Mouse (Mus musculus) liver, embryonic 14.5 days (tissue): ENCODE results near the gene Shank2. TPM values are rescaled to one million over a fixed set of nuclear protein-coding genes. Genes with fewer than 3 reads are reported as not detected.

Experiments
- ATAC-seq: fragments of 200-750 bp; cut with Nextera tagmentation; 2 replicates; pipeline ENCODE4 v1.8.0; 2017; ENCODE audit warnings: moderate number of reproducible peaks, mild to moderate bottlenecking, moderate library complexity; ENCODE audit not compliant: insufficient read depth
- DNase-seq, 3 experiments: peaks; one replicate each; pipeline ENCODE4 v3.0.0-alpha.2; 2012 to 2013; ENCODE audit warnings: low read depth in 3 of 3, low spot score in 3 of 3
- H3K27ac ChIP-seq: fragments of 300-500 bp; sonication (generic); 2 replicates; pipeline ENCODE4 v1.5.1; 2014; ENCODE audit warnings: moderate library complexity, mild to moderate bottlenecking, control low read depth, inconsistent platforms
- H3K27me3 ChIP-seq: fragments of 300-500 bp; sonication (generic); 2 replicates; pipeline ENCODE4 v1.6.1; 2014; ENCODE audit warnings: mild to moderate bottlenecking, low read length, moderate library complexity; ENCODE audit not compliant: control insufficient read depth, insufficient read depth
- H3K36me3 ChIP-seq: fragments of 300-500 bp; sonication (generic); replicated peaks from 2 replicates; pipeline ENCODE4 v1.6.1; 2014; ENCODE audit warnings: low read depth; ENCODE audit not compliant: control insufficient read depth, insufficient read depth
- H3K4me1 ChIP-seq, 2 experiments: fragments of 200-500 bp in 1 of 2; fragments of 300-500 bp in 1 of 2; sonication (generic) in 1 of 2; replicated peaks; 2 replicates each; pipeline ENCODE4 v1.6.1; 2012 to 2014; ENCODE audit warnings: antibody characterized with exemption in 1 of 2, inconsistent platforms in 1 of 2, low read length in 1 of 2; ENCODE audit not compliant: control insufficient read depth in 2 of 2, insufficient read depth in 2 of 2
- H3K4me2 ChIP-seq: fragments of 300-500 bp; sonication (generic); 2 replicates; pipeline ENCODE4 v1.6.1; 2014; ENCODE audit warnings: low read depth, mild to moderate bottlenecking, control low read depth, moderate library complexity
- H3K4me3 ChIP-seq, 2 experiments: fragments of 200-500 bp in 1 of 2; fragments of 300-500 bp in 1 of 2; sonication (generic) in 1 of 2; 2 replicates each; pipeline ENCODE4 v1.5.1; 2012 to 2014; ENCODE audit warnings: low read depth in 2 of 2, low read length in 2 of 2, mild to moderate bottlenecking in 2 of 2, control low read depth in 1 of 2, inconsistent platforms in 1 of 2, moderate library complexity in 1 of 2; ENCODE audit not compliant: insufficient read depth in 1 of 2
- H3K9ac ChIP-seq: fragments of 300-500 bp; sonication (generic); replicated peaks from 2 replicates; pipeline ENCODE4 v1.6.1; 2014; ENCODE audit warnings: mild to moderate bottlenecking, control low read depth, moderate library complexity
- H3K9me3 ChIP-seq: fragments of 300-500 bp; sonication (generic); 2 replicates; pipeline ENCODE4 v1.6.1; 2016; ENCODE audit warnings: low read length, mixed read lengths; ENCODE audit not compliant: control insufficient read depth
- CTCF ChIP-seq: IDR thresholded peaks from 2 replicates; pipeline ENCODE4 v1.5.1; 2016; ENCODE audit warnings: antibody characterized with exemption, low read depth, control low read depth
- EP300 ChIP-seq: IDR thresholded peaks from 2 replicates; pipeline ENCODE4 v1.6.1; 2016; ENCODE audit warnings: antibody characterized with exemption, low read depth
- WGBS: fragments of 180-500 bp; shearing (Covaris S2); extraction: QIAGEN DNeasy Blood & Tissue Kit; methylation state at CpG from one replicate; pipeline ENCODE4 v1.1.7; 2014; ENCODE audit not compliant: insufficient replicate concordance; 5-methylcytosine and 5-hydroxymethylcytosine counted together
- polyA plus RNA-seq, 2 experiments: library from polyadenylated mRNA; depleted of rRNA in 1 of 2; stranded (reverse) in 1 of 2; unstranded in 1 of 2; fragments of >200 nt; fragmentation: Nextera tagmentation in 1 of 2; extraction: Ambion mirVana in 1 of 2; gene quantifications; 2 replicates each; pipeline versions ENCODE4 v1.2.1 to v1.2.3; 2012 to 2014

The Shank2 gene
- polyA plus RNA-seq, 2 experiments: 0.17 to 0.35 TPM

- Histone ChIP-seq H3K4me3 (no peak overlapping the region), H3K27me3 (no peaks in the 10 kb centered on the region), H3K27ac (no peak overlapping the region), H3K4me1 (peaks cover 0 to 18% of the 10 kb centered on the region in 2 experiments; a peak in 1 of 4 replicates), H3K36me3 (no peaks in the 10 kb centered on the region), H3K9me3 (no peaks in the 10 kb centered on the region), H3K4me2 (no peak overlapping the region), H3K9ac (no peak overlapping the region)
- no peak for TF ChIP-seq EP300
- no peak for TF ChIP-seq CTCF
- no peak for DNase-seq
- ATAC-seq: 0 out of 2 replicates have a peak, but pooled peaks have one; percentile 11
- 55% methylated on average over 9 of the region's 9 CpGs for WGBS
Measured at GRCm38 (mm10) chr7:144037966-144038669, 36.4 kb downstream of the Shank2 start.

GRCm38 (mm10) chr7:144038741-144039140 lies 37.0 kb downstream of the Shank2 start:
- peaks cover 0 to 18% of the 10 kb centered on the region in 2 experiments; a peak in 1 of 4 replicates for H3K4me1 ChIP-seq
- H3K9me3 ChIP-seq: no peaks in the 10 kb centered on the region
- DNase-seq (no peak), ATAC-seq (no peak)
- no peaks in the 10 kb centered on the region for H3K27me3 ChIP-seq
- H3K36me3 ChIP-seq: no peaks in the 10 kb centered on the region
- 56% methylated on average over 8 of the region's 8 CpGs for whole genome bisulfite sequencing
- H3K4me2 ChIP-seq: no peak overlapping the region
- TF ChIP-seq EP300 (no peak), CTCF (no peak)
- H3K27ac ChIP-seq: no peak overlapping the region
- no peak overlapping the region for H3K4me3 ChIP-seq
- no peak overlapping the region for H3K9ac ChIP-seq

- H3K27ac ChIP-seq: no peak overlapping the region
- no peaks in the 10 kb centered on the region for H3K27me3 ChIP-seq
- no peak overlapping the region for H3K9ac ChIP-seq
- DNase-seq: no peak
- H3K4me2 ChIP-seq: no peak overlapping the region
- H3K4me3 ChIP-seq: no peak overlapping the region
- ATAC-seq: no peak
- peaks cover 0 to 18% of the 10 kb centered on the region in 2 experiments; a peak in 1 of 4 replicates for H3K4me1 ChIP-seq
- 41% methylated on average over 3 of the region's 3 CpGs for WGBS
- no peaks in the 10 kb centered on the region for H3K9me3 ChIP-seq
- TF ChIP-seq EP300 (no peak), CTCF (no peak)
- no peaks in the 10 kb centered on the region for H3K36me3 ChIP-seq
Measured at GRCm38 (mm10) chr7:144040328-144040727, 38.6 kb downstream of the Shank2 start.

GRCm38 (mm10) chr7:144052076-144052475 lies 50.3 kb downstream of the Shank2 start:
- H3K27ac ChIP-seq: no peak overlapping the region
- 13% methylated on average over 12 of the region's 12 CpGs for WGBS
- no peak for ATAC-seq

GRCm38 (mm10) chr7:144055188-144055587 lies 53.5 kb downstream of the Shank2 start:
- TF ChIP-seq EP300: no peak
- TF ChIP-seq CTCF: no peak
- Histone ChIP-seq H3K4me1 (peaks cover 0 to 4% of the 10 kb centered on the region in 2 experiments; a peak in 1 of 4 replicates), H3K36me3 (no peaks in the 10 kb centered on the region), H3K4me3 (no peak overlapping the region), H3K9me3 (no peaks in the 10 kb centered on the region), H3K27me3 (no peaks in the 10 kb centered on the region), H3K4me2 (no peak overlapping the region), H3K9ac (no peak overlapping the region), H3K27ac (no peak overlapping the region)
- 55% methylated on average over 6 of the region's 6 CpGs for WGBS
- ATAC-seq (no peak), DNase-seq (no peak)

More at GRCm38 (mm10) chr7:144052076-144052475, 50.3 kb downstream of the Shank2 start:
- TF ChIP-seq CTCF: peak; percentile 36
- TF ChIP-seq EP300: no peak
- peaks cover 0 to 4% of the 10 kb centered on the region in 2 experiments; a peak in 1 of 4 replicates for H3K4me1 ChIP-seq
- H3K4me2 ChIP-seq: no peak overlapping the region
- H3K36me3 ChIP-seq: no peaks in the 10 kb centered on the region
- H3K4me3 ChIP-seq: no peak overlapping the region
- DNase-seq: peak in 1 of 3 experiments; percentile 20
- H3K9me3 ChIP-seq: no peaks in the 10 kb centered on the region
- H3K9ac ChIP-seq: no peak overlapping the region
- H3K27me3 ChIP-seq: no peaks in the 10 kb centered on the region
